Mouse (Mus musculus): ENCODE measurements at regions not wholly inside any gene's neighbourhood (a gene's known extent, or its start where the extent isn't known, plus 50 kb on each side); places are given as distances from the start of the nearest gene placed in this dataset.

- TF ChIP-seq POLR2A (IDR thresholded peaks at IDR 0.05; ENCODE audit: borderline replicate concordance, extremely low read depth, insufficient read depth, insufficient read length, poor library complexity, severe bottlenecking), result no peak
- TF ChIP-seq CTCF (IDR thresholded peaks at IDR 0.05; ENCODE audit: borderline replicate concordance, extremely low read depth, insufficient read depth, insufficient read length), result no peak
Observed at GRCm38 (mm10) chr4:84793156-84793919, 90.8 kb upstream of the Cntln start.

Data from brain, embryonic 14.5 days (tissue).